Mouse (Mus musculus): Measurements from ENCODE around the gene 9930022D16Rik.

The 9930022D16Rik gene

DNA sequence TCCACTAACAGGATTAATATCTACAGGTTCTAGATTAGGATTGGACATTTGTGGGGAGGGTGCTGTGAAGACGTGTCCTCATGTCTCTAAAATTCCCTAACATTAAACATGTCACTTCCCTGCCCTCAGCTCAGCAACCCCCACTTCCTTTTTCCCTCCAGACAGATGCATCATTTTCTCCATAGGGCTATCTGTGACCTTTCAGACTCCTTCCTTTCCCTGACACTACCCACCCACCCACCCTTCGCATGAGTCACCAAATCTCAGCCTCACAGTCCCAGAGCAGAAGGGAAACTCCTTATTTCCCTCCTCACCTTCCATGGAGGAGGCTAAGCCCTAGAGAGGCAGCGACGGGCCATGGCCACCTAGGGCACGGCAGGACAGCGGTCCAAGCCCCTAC, at the start of gene 9930022D16Rik:
9930022D16Rik (plus strand) TSS at position 301 of the 400 bp plus-strand sequence.
- DNase-seq (ENCODE audit: low read depth, low spot score) = no peak

GRCm38 (mm10) chr11:109364337-109364736, 49.4 kb upstream of the 9930022D16Rik start:
- DNase-seq (ENCODE audit: low read depth, low spot score) = no peak

DNA sequence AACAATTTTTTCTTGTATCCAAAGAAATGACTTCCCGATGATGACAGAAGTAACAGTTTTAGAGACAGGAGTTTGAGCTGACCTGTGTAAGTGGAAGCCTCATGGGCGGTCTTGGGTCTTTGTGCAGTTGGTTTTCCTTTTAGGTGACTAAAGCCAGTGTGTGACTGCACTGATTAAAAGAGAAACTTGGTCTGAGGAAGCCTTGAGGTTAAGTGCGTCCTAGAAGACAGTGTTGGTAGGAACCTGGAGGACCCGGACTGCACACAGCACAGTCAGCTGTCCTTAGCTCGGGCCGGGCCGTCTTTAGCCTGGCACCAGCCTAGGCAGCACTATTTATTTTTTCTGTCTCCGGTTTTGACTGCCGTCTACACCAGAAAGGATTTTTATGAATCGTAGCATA, 48.8 kb upstream of the 9930022D16Rik start:
- DNase-seq (ENCODE audit: low read depth, low spot score) = no peak

- DNase-seq (ENCODE audit: low read depth, low spot score) = no peak
Observed at GRCm38 (mm10) chr11:109365818-109366217, 47.9 kb upstream of the 9930022D16Rik start.

DNA sequence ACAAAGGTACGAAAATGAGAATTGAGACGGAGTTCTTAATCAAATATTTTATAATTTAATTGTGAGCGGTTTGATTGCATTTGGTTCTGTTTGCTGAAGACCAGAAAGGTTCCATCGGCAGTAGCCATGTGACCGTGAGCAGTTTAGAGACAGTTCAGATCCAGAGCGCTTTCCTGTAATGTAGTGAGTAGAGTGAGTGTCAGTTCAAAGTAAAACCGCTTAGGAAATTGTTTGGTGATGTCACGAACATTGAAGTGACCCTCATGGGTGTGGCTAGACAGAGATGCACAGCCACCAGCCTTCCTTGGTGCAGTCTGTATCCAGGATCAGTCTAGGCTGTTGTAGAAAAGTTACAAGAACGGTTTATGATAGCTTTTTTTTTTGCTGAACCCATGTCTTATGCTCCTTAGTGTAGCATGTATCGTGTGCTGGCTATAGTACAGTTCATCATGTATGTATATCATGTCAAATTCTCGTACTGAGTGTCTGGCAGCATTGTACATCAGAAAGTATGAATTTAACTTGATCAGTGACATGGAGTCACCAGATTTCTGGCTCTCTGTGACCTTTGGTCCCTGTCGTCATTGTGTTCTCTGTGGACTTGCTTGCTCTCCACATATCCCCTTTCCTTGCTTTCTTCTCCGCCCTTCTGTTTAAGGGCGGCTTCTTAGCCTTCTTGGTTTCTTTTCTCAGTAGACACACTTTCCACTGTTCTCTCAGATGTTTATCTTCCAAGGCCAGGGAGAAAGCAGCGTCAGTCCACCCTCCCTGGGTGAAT, 46.7 kb upstream of the 9930022D16Rik start:
- no peak for DNase-seq (ENCODE audit: low read depth, low spot score)

- no peak for DNase-seq (ENCODE audit: low read depth, low spot score)
Observed at GRCm38 (mm10) chr11:109369026-109369637, 44.6 kb upstream of the 9930022D16Rik start.

DNA sequence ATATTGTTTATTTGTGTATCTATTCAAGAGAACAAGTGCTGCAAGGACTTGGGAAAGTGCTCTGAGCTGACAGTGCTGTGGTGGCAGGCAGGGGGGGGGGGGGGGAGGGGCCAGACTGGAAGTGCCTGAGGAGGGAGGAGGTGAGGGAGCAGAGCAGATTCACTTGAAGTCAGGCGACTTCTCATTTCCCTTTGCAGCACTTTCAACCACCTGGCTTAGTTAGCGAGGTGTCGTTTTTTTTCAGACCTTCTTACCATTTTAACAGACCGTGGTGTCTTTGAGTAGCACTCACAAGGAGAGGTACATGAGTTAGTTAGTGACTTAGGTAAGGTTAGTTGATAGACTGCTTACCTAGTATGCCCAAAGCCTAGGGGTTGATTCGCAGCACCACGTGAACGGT, 38.3 kb upstream of the 9930022D16Rik start:
- DNase-seq (ENCODE audit: low read depth, low spot score) = no peak

DNA sequence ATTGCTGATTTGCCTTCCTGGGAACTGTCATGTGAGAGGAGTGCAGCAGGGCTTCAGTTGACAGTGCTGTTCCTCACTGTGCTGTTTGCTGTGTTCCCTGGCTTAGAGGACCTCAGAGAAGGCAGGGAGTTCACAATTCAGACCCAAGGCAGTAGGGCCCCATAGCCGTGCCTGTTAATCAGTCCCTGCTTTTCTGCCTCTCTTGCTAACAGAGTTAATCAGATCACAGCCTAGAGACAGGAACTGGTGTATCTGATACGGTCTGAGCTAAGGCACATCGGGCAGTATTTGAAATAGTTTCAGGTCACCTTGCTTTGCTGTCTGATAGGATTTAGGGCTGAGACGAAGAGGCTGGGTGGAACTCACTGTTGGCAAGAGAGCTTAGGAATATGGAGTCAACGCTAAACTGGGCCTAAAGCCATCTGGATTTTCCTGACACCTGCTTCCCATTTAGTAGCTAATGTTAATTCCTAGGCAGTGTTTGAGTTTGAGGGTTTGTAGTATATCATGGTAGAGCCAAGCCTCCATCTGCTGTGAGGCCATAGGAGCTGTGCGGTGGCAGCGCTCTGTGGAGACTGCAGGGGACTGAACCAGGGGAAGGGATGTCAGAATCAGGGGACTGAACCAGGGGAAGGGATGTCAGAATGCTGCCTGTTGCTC, 37.1 kb upstream of the 9930022D16Rik start:
- DNase-seq (ENCODE audit: low read depth, low spot score) = no peak

DNA sequence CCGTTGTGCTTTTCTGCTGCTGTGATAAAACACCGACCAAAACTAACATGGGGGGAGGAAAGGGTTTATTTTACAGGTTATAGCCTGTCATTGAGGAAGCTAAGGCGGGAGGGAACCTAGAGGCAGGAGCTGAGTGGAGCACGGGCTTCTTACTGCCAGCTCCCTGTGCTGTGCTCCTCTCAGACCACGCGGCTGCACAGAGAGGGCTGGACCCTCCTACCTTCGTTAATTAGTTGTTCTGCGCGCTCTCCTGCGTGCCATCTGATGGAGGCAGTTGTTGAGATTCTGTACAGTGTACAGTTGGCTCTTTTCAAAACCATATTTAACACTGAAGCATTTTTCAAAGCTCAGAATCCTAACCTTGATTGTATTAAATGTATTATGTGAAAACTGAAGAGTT, 36.2 kb upstream of the 9930022D16Rik start:
- no peak for DNase-seq (ENCODE audit: low read depth, low spot score)

- DNase-seq (ENCODE audit: low read depth, low spot score) = no peak
Observed at GRCm38 (mm10) chr11:109378051-109378450, 35.7 kb upstream of the 9930022D16Rik start.

- no peak for DNase-seq (ENCODE audit: low read depth, low spot score)
Observed at GRCm38 (mm10) chr11:109380662-109381061, 33.1 kb upstream of the 9930022D16Rik start.

GRCm38 (mm10) chr11:109385296-109385695, 28.4 kb upstream of the 9930022D16Rik start:
- no peak for DNase-seq (ENCODE audit: low read depth, low spot score)

GRCm38 (mm10) chr11:109389046-109389445, 24.7 kb upstream of the 9930022D16Rik start:
- DNase-seq (ENCODE audit: low read depth, low spot score) = no peak

GRCm38 (mm10) chr11:109391200-109391599, 22.5 kb upstream of the 9930022D16Rik start:
- DNase-seq (ENCODE audit: low read depth, low spot score) = no peak

GRCm38 (mm10) chr11:109391760-109392159, 22.0 kb upstream of the 9930022D16Rik start:
- no peak for DNase-seq (ENCODE audit: low read depth, low spot score)

- DNase-seq (ENCODE audit: low read depth, low spot score) = peak; percentile 39
Observed at GRCm38 (mm10) chr11:109392601-109393000, 21.1 kb upstream of the 9930022D16Rik start.

DNA sequence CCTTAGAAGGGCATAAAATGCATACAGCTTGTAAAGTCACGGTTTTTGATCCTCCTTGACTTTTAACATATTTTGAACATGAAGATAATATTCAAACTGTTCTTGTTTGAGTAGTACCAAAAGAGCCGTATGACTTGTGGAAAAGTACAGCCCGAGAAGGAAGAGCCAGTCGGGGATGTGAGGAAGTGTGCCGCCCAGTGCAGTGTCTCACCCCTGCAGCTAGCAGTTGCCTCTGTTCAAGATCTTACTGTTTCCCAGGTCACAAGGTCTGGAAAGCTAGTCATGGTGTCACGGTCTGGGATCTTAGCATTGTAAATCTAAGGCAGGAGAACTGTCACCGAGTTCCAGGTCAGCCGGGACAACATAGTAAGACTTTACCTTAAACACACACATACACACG, 19.0 kb upstream of the 9930022D16Rik start:
- no peak for DNase-seq (ENCODE audit: low read depth, low spot score)

DNA sequence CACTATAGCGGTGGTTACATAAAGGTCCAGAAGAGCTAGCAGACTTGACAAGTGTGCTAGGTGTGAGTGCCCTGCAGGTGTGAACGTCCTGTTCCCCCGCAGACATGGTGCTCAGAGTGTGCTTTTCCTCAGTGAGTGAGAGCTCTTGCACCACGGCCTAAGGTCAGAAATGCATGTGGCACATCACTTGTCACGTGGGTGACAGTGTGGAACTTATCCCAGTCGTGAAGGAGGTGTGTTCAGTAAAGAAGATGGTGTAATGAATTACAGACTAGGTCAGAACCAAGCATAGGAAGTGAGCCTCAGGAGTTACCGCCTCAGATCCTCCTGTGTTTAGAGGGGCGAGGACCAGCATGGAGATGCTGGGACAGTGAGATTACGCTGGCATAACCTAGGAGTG, 18.4 kb upstream of the 9930022D16Rik start:
- DNase-seq (ENCODE audit: low read depth, low spot score) = no peak

DNA sequence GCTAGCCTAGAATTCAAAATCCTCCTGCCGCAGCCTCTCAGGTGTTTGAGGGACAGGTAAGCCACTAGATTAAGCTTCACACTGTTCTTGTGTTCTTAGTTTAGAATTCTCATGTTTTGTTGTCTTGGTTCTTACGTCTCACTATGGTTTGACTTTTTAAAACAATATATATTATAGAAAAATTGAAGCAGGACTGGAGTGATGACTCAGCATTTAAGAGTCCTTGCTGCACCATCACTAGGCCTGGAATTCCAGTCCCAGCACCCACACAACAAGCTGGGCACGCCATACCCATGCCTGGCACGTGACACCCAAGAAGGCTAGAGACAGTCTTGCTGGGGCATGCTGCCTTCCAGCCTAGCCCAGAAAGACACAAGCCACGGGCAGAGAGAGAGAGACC, 7.3 kb upstream of the 9930022D16Rik start:
- no peak for DNase-seq (ENCODE audit: low read depth, low spot score)

GRCm38 (mm10) chr11:109410197-109410980, 3.3 kb upstream of the 9930022D16Rik start:
- no peak for DNase-seq (ENCODE audit: low read depth, low spot score)

DNA sequence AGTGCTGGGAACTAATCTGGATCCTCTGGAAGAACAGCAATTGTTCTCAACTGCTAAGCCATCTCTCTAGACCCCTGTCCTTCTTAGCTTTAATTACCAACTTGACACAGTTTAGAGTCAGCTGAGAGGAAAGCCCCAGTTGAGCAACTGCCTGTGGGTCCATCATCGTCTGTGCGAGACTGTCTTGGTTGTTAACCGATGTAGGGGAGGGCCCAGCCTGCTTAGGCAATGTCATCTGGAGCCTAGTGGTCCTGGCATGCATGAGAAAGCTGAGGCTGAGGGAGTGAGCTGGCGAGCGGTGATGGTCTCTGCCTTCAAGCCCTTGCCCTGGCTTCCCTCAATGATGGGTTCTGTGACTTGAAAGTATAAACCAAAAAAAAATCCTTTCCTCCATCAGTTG, 1.1 kb downstream of the 9930022D16Rik start:
- DNase-seq (ENCODE audit: low read depth, low spot score) = no peak
